ENCODE assay signal across 8 mouse cellular contexts in the genomic region with DNA sequence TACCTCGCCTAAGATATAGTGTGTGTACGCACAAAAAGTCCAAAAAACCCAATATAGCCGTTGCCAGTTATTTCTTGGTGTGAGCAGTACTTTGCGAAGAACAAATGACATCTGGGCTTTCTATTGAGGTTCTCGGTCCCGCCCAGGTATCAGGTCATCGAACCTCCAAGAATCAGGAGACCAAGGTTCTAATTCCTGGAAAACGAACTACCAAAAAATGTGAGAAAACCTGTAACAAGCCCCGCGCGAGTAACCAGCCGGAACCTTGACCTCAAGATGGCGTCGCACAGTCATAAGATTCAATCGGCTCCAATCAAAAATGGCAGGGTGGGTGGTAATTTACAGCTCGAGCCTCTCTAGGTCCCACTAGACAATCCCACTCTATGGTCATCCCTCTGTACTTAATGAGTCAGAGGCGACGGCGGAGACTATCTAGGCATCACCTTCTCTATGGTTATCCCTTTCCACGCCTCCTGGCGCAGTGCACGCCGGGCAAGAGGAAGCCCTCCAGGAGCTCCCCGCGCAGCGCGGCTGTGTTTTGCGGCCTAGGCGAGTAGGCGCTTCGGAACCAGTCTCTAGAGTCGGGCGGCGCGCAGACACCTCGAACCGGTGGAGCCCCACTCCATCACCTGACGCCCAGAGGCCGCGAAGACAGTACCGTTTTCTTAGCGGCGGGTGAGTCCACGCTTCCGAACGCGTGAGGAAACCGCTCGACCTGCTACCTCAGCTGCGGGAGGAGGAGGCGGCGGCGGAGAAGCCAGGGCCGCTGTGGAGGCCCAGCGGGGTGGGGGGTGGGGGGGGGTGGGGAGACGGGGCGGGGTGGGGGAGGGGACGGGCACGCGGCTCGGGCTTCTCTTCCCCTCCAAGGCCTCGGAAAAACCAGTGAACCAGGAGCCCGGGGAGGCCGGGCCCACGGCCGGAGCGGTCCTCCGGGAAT. TPM values are rescaled to one million over a fixed set of nuclear protein-coding genes. Genes with fewer than 3 reads are reported as not detected.
DNase-seq lines count a peak whose midpoint lies in the region; ATAC-seq lines count a peak whose summit lies in the region.

No protein-coding gene starts in this region.

- no peaks in the 10 kb centered on the region for H3K27me3 ChIP-seq in forebrain, embryonic 14.5 days (replicated peaks; ENCODE audit: control insufficient read depth, insufficient read depth, low read length)
- no peaks in the 10 kb centered on the region for H3K27me3 ChIP-seq in neural tube, embryonic 15.5 days (replicated peaks)

- peak overlapping the region; percentile 95 for H3K27ac ChIP-seq in forebrain, embryonic 14.5 days (ENCODE audit: low read depth, low read length)
- H3K27ac ChIP-seq in neural tube, embryonic 15.5 days (replicated peaks), result peak overlapping the region; percentile 95

- H3K36me3 ChIP-seq in forebrain, embryonic 14.5 days (ENCODE audit: control insufficient read depth, insufficient read depth, low read length), result peaks cover 12% of the 10 kb centered on the region
- no peaks in the 10 kb centered on the region for H3K36me3 ChIP-seq in neural tube, embryonic 15.5 days

- H3K9me3 ChIP-seq in forebrain, embryonic 14.5 days (replicated peaks; ENCODE audit: control insufficient read depth, low read length), result no peaks in the 10 kb centered on the region
- H3K9me3 ChIP-seq in neural tube, embryonic 15.5 days (replicated peaks), result no peaks in the 10 kb centered on the region

- H3K9ac ChIP-seq in forebrain, embryonic 14.5 days (ENCODE audit: low read length), result peak overlapping the region; percentile 98
- peak overlapping the region; percentile 82 for H3K9ac ChIP-seq in neural tube, embryonic 15.5 days (replicated peaks)

- peak; percentile 100 for DNase-seq in ES-CJ7 (ENCODE audit: low read depth, low spot score)
- DNase-seq in cerebellum, adult 11 months, result peak; percentile 95
- DNase-seq in forebrain, embryonic 14.5 days (ENCODE audit: low spot score), result peak; percentile 100
- DNase-seq in heart, postnatal 14 days, result peak; percentile 92 to 95
- DNase-seq in layer of hippocampus, adult 11-12 months (ENCODE audit: low spot score), result peak; percentile 98
- peak; percentile 98 for DNase-seq in lung, adult 18-20 months
- DNase-seq in testis, postnatal 14 days (ENCODE audit: low spot score), result peak; percentile 99

- ATAC-seq in forebrain, embryonic 14.5 days, result peak; percentile 100
- peak; percentile 100 for ATAC-seq in neural tube, embryonic 15.5 days (ENCODE audit: low FRiP score)

- no peaks in the 10 kb centered on the region for H3K4me1 ChIP-seq in forebrain, embryonic 14.5 days (ENCODE audit: control insufficient read depth, insufficient read depth, low read length)
- peaks cover 9% of the 10 kb centered on the region for H3K4me1 ChIP-seq in neural tube, embryonic 15.5 days

- peak overlapping the region; percentile 91 for H3K4me3 ChIP-seq in forebrain, embryonic 14.5 days (ENCODE audit: low read depth, low read length)
- H3K4me3 ChIP-seq in neural tube, embryonic 15.5 days (replicated peaks), result peak overlapping the region; percentile 81

- H3K4me2 ChIP-seq in forebrain, embryonic 14.5 days (ENCODE audit: low read length), result peak overlapping the region; percentile 75
- peak overlapping the region; percentile 64 for H3K4me2 ChIP-seq in neural tube, embryonic 15.5 days

- WGBS in forebrain, embryonic 14.5 days, result 1% methylated on average over 64 of the region's 68 CpGs
- WGBS in neural tube, embryonic 15.5 days, result under 1% methylated on average over 61 of the region's 68 CpGs

- intact Hi-C loops in heart, postnatal 14 days (cut with DNase I), result loop anchor here (5.0 kb wide), 1 partner anchor 35 kb away; the partner anchor contains the start of gene Zfyve1

RNA-seq across cellular contexts. Expression of gene Rbm25, which starts 1.0 kb away (rescaled TPM):
- polyA plus RNA-seq in forebrain, embryonic 14.5 days (2014; fragmentation: Nextera tagmentation; extraction: Ambion mirVana), result 164 and 176 TPM in 2 replicates
- 10 to 100 TPM; 63.9 to 71.8 TPM for total RNA-seq in heart, postnatal 14 days (2021)
- polyA plus RNA-seq in neural tube, embryonic 15.5 days (2015; fragmentation: Nextera tagmentation; extraction: Ambion mirVana), result 226 and 250 TPM in 2 replicates

RNA-seq across cellular contexts. Expression of gene Zfyve1, which starts 35.0 kb away (rescaled TPM):
- polyA plus RNA-seq in forebrain, embryonic 14.5 days (2014; fragmentation: Nextera tagmentation; extraction: Ambion mirVana), result 22.7 and 27.7 TPM in 2 replicates
- total RNA-seq in heart, postnatal 14 days (2021), result 10 to 100 TPM; 17.9 to 18.4 TPM
- 23.0 TPM in 2 replicates for polyA plus RNA-seq in neural tube, embryonic 15.5 days (2015; fragmentation: Nextera tagmentation; extraction: Ambion mirVana)

RNA-seq across cellular contexts. Expression of gene Psen1, which starts 55.9 kb away (rescaled TPM):
- 73.4 and 79.5 TPM in 2 replicates for polyA plus RNA-seq in forebrain, embryonic 14.5 days (2014; fragmentation: Nextera tagmentation; extraction: Ambion mirVana)
- 10 to 100 TPM; 31.7 to 37.3 TPM for total RNA-seq in heart, postnatal 14 days (2021)
- polyA plus RNA-seq in neural tube, embryonic 15.5 days (2015; fragmentation: Nextera tagmentation; extraction: Ambion mirVana), result 62.4 and 68.7 TPM in 2 replicates

Comparison
In these comparisons a context has a peak if more than half of its experiments do, and no peak if none do; other contexts are left out.
1. Peak in every context shown above with its lines: DNase-seq, ATAC-seq, H3K4me3 ChIP-seq and H3K27ac ChIP-seq.